Mouse (Mus musculus) MEL (cell line): ENCODE results near the gene Hgd. TPM values are rescaled to one million over a fixed set of nuclear protein-coding genes. Genes with fewer than 3 reads are reported as not detected.

Experiments
- DNase-seq: peaks from one replicate; pipeline ENCODE4 v3.0.0; 2011; ENCODE audit warnings: low read depth, low spot score
- H3K27ac ChIP-seq: 2 replicates; pipeline ENCODE4 v1.5.1; 2012; ENCODE audit warnings: low read depth, mild to moderate bottlenecking, control low read depth, low read length, moderate library complexity; ENCODE audit not compliant: control insufficient read depth
- H3K27me3 ChIP-seq, 2 experiments: fragments of 150-350 bp in 1 of 2; sonication (generic) in 1 of 2; 2 replicates each; pipeline ENCODE4 v1.6.1; 2012; ENCODE audit warnings: low read length in 2 of 2, mild to moderate bottlenecking in 2 of 2, improper control_type of control experiment in 1 of 2, moderate library complexity in 1 of 2; ENCODE audit not compliant: insufficient read depth in 2 of 2, control insufficient read depth in 1 of 2
- H3K36me3 ChIP-seq, 2 experiments: 2 replicates each; pipeline ENCODE4 v1.6.1; 2012 to 2014; ENCODE audit warnings: low read length in 2 of 2, improper control_type of control experiment in 1 of 2, inconsistent platforms in 1 of 2, mild to moderate bottlenecking in 1 of 2; ENCODE audit not compliant: insufficient read depth in 2 of 2, control insufficient read depth in 1 of 2
- H3K4me1 ChIP-seq, 2 experiments: fragments of 150-350 bp in 1 of 2; sonication (generic) in 1 of 2; 2 replicates each; pipeline ENCODE4 v1.6.1; 2012; ENCODE audit warnings: low read length in 2 of 2, improper control_type of control experiment in 1 of 2, mild to moderate bottlenecking in 1 of 2; ENCODE audit not compliant: insufficient read depth in 2 of 2, control insufficient read depth in 1 of 2
- H3K4me3 ChIP-seq, 2 experiments: fragments of 150-350 bp in 1 of 2; sonication (generic) in 1 of 2; 2 replicates each; pipeline ENCODE4 v1.5.1; 2012; ENCODE audit warnings: low read depth in 2 of 2, low read length in 2 of 2, mild to moderate bottlenecking in 2 of 2, moderate library complexity in 2 of 2, control low read depth in 1 of 2, improper control_type of control experiment in 1 of 2; ENCODE audit not compliant: control insufficient read depth in 1 of 2, insufficient read depth in 1 of 2
- H3K79me2 ChIP-seq: 2 replicates; pipeline ENCODE4 v1.6.1; 2012; ENCODE audit warnings: mild to moderate bottlenecking, low read length, moderate library complexity; ENCODE audit not compliant: control insufficient read depth, poor library complexity, insufficient read depth
- H3K9ac ChIP-seq: 2 replicates; pipeline ENCODE4 v1.6.1; 2012; ENCODE audit warnings: low read depth, mild to moderate bottlenecking, control low read depth, low read length, moderate library complexity; ENCODE audit not compliant: control insufficient read depth, poor library complexity, severe bottlenecking
- H3K9me3 ChIP-seq: fragments of 150-350 bp; sonication (generic); replicated peaks from 2 replicates; pipeline ENCODE4 v1.6.1; 2012; ENCODE audit warnings: mild to moderate bottlenecking, low read length, improper control_type of control experiment, moderate library complexity; ENCODE audit not compliant: insufficient read depth
- BHLHE40 ChIP-seq: IDR thresholded peaks from 2 replicates; pipeline ENCODE4 v1.6.1; 2012; ENCODE audit warnings: low read depth, mild to moderate bottlenecking, inconsistent platforms, low read length, improper control_type of control experiment, borderline replicate concordance
- E2F4 ChIP-seq: IDR thresholded peaks from 2 replicates; pipeline ENCODE4 v1.6.1; 2011; ENCODE audit warnings: low read depth, low read length, improper control_type of control experiment, borderline replicate concordance
- EP300 ChIP-seq, 2 experiments: IDR thresholded peaks; 2 replicates each; pipeline ENCODE4 v1.6.1; 2011; ENCODE audit warnings: improper control_type of control experiment in 2 of 2, low read length in 2 of 2, low read depth in 1 of 2, mild to moderate bottlenecking in 1 of 2
- ETS1 ChIP-seq: IDR thresholded peaks from 2 replicates; pipeline ENCODE4 v1.6.1; 2012; ENCODE audit warnings: low read depth, mild to moderate bottlenecking, inconsistent platforms, low read length, improper control_type of control experiment, moderate library complexity
- GABPA ChIP-seq: IDR thresholded peaks from 2 replicates; pipeline ENCODE4 v1.6.1; 2012; ENCODE audit warnings: low read depth, mild to moderate bottlenecking, inconsistent platforms, low read length, improper control_type of control experiment, moderate library complexity
- GATA1 ChIP-seq: IDR thresholded peaks from 2 replicates; pipeline ENCODE4 v1.6.1; 2011; ENCODE audit warnings: low read depth, low read length, improper control_type of control experiment
- HCFC1 ChIP-seq: IDR thresholded peaks from 2 replicates; pipeline ENCODE4 v1.6.1; 2012; ENCODE audit warnings: low read depth, mild to moderate bottlenecking, inconsistent platforms, low read length, improper control_type of control experiment, moderate library complexity
- JUND ChIP-seq: IDR thresholded peaks from 2 replicates; pipeline ENCODE4 v1.6.1; 2011; ENCODE audit warnings: low read depth, mild to moderate bottlenecking, improper control_type of control experiment, low read length
- KAT2A ChIP-seq: conservative IDR thresholded peaks from 2 replicates; pipeline ENCODE4 v1.6.1; 2012; ENCODE audit warnings: low read depth, low read length, improper control_type of control experiment, inconsistent platforms
- MAFK ChIP-seq: IDR thresholded peaks from 2 replicates; pipeline ENCODE4 v1.6.1; 2011; ENCODE audit warnings: low read depth, mild to moderate bottlenecking, low read length, improper control_type of control experiment, borderline replicate concordance
- MXI1 ChIP-seq: IDR thresholded peaks from 2 replicates; pipeline ENCODE4 v1.6.1; 2011; ENCODE audit warnings: mild to moderate bottlenecking, low read depth, low read length, improper control_type of control experiment
- NELFE ChIP-seq: IDR thresholded peaks from 2 replicates; pipeline ENCODE4 v1.6.1; 2011; ENCODE audit warnings: low read depth, low read length, improper control_type of control experiment
- NRF1 ChIP-seq: IDR thresholded peaks from 2 replicates; pipeline ENCODE4 v1.6.1; 2014; ENCODE audit warnings: low read depth, mild to moderate bottlenecking, inconsistent platforms, low read length, improper control_type of control experiment, moderate library complexity; ENCODE audit not compliant: poor library complexity, insufficient read depth, severe bottlenecking
- POLR2AphosphoS2 ChIP-seq: IDR thresholded peaks from 2 replicates; pipeline ENCODE4 v1.6.1; 2011; ENCODE audit warnings: low read length, improper control_type of control experiment
- RAD21 ChIP-seq: IDR thresholded peaks from 2 replicates; pipeline ENCODE4 v1.6.1; 2011; ENCODE audit warnings: mild to moderate bottlenecking, low read depth, low read length, improper control_type of control experiment
- RCOR1 ChIP-seq: IDR thresholded peaks from 2 replicates; pipeline ENCODE4 v1.6.1; 2012; ENCODE audit warnings: low read depth, mild to moderate bottlenecking, inconsistent platforms, low read length, improper control_type of control experiment
- TAL1 ChIP-seq: IDR thresholded peaks from 2 replicates; pipeline ENCODE4 v1.6.1; 2012; ENCODE audit warnings: mild to moderate bottlenecking, inconsistent platforms, low read length, moderate library complexity, mixed read lengths
- TBP ChIP-seq: IDR thresholded peaks from 2 replicates; pipeline ENCODE4 v1.8.0; 2011; ENCODE audit warnings: low read depth, low read length, improper control_type of control experiment
- UBTF ChIP-seq: IDR thresholded peaks from 2 replicates; pipeline ENCODE4 v1.6.1; 2012; ENCODE audit warnings: low read depth, mild to moderate bottlenecking, inconsistent platforms, low read length, improper control_type of control experiment, moderate library complexity, borderline replicate concordance; ENCODE audit not compliant: insufficient read depth
- USF1 ChIP-seq: IDR thresholded peaks from 2 replicates; pipeline ENCODE4 v1.6.1; 2014; ENCODE audit warnings: low read depth, mild to moderate bottlenecking, inconsistent platforms, low read length, improper control_type of control experiment, moderate library complexity
- USF2 ChIP-seq, 2 experiments: IDR thresholded peaks; 2 replicates each; pipeline ENCODE4 v1.6.1; 2011 to 2012; ENCODE audit warnings: improper control_type of control experiment in 2 of 2, low read length in 2 of 2, borderline replicate concordance in 1 of 2, inconsistent platforms in 1 of 2, low read depth in 1 of 2, mild to moderate bottlenecking in 1 of 2; ENCODE audit not compliant: insufficient read depth in 1 of 2
- ZC3H11A ChIP-seq: IDR thresholded peaks from 2 replicates; pipeline ENCODE4 v1.6.1; 2012; ENCODE audit warnings: low read depth, mild to moderate bottlenecking, inconsistent platforms, low read length, improper control_type of control experiment
- ZKSCAN1 ChIP-seq: IDR thresholded peaks from 2 replicates; pipeline ENCODE4 v1.6.1; 2012; ENCODE audit warnings: low read depth, mild to moderate bottlenecking, inconsistent platforms, low read length, improper control_type of control experiment, moderate library complexity
- ZNF384 ChIP-seq: IDR thresholded peaks from 2 replicates; pipeline ENCODE4 v1.6.1; 2012; ENCODE audit warnings: low read depth, mild to moderate bottlenecking, inconsistent platforms, low read length, improper control_type of control experiment
- polyA plus RNA-seq, 2 experiments: library from polyadenylated mRNA; stranded (reverse) in 1 of 2; unstranded in 1 of 2; fragments of >175 nt in 1 of 2; fragments of >200 nt in 1 of 2; gene quantifications; 2 replicates each; pipeline versions ENCODE4 v1.2.1 to v1.2.4; 2012; ENCODE audit warnings: low replicate concordance in 2 of 2, low read depth in 1 of 2; ENCODE audit not compliant: insufficient read length in 2 of 2, insufficient read depth in 1 of 2, missing spikeins in 1 of 2
- total RNA-seq: library from RNA; depleted of rRNA; stranded (reverse); fragments of 300-350 nt; gene quantifications from 2 replicates; pipeline ENCODE4 v1.2.3, GENCODE M21; 2012; rRNA removed

The Hgd gene
- not detected in 2 replicates for total RNA-seq
- polyA plus RNA-seq: not detected

DNA sequence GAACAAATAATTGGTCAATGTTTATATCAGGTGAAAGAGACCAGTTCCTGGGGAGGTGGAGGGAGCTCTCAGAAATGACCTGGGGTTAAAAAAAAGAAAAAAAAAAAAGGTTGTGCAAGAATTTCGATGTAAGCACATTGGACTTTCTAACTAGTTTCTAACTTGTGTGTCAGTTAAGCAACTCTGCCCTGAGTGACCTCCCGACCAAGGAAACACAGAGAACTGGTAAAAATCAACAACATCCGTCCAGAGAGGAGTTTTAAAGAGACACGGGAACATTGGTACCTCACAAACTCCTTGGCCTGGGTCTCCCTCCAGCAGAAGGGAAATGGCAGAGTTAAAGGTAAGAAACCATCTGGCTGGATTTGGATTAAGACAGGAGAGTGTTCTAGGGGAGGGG, at the start of gene Hgd:
Hgd (plus strand) TSS at position 160 of the 400 bp plus-strand sequence.
- H3K9me3 ChIP-seq: no peaks in the 10 kb centered on the region
- H3K4me1 ChIP-seq: no peaks in the 10 kb centered on the region
- no peaks in the 10 kb centered on the region for H3K36me3 ChIP-seq
- no peak within 1 kb of the TSS for H3K27ac ChIP-seq
- DNase-seq: no peak
- H3K27me3 ChIP-seq: no peaks in the 10 kb centered on the region
- H3K4me3 ChIP-seq: no peak within 1 kb of the TSS
- no peaks in the 10 kb centered on the region for H3K79me2 ChIP-seq
- no peak for TF ChIP-seq USF2 (IDR thresholded peaks at IDR 0.05; ENCODE audit: borderline replicate concordance in 1 of 2, insufficient read depth in 1 of 2, low read depth in 1 of 2, low read length in 2 of 2)
- no peak for TF ChIP-seq TBP
- TF ChIP-seq MAFK: no peak
- TF ChIP-seq E2F4: no peak
- TF ChIP-seq GABPA: no peak
- TF ChIP-seq JUND: no peak
- no peak for TF ChIP-seq ZNF384
- TF ChIP-seq USF1: no peak
- TF ChIP-seq TAL1: no peak
- no peak for TF ChIP-seq ZC3H11A
- TF ChIP-seq, all 39 proteins: peak for 0
- H3K9ac ChIP-seq: no peak within 1 kb of the TSS

- Histone ChIP-seq H3K4me3 (no peak overlapping the region), H3K4me1 (peaks cover 8 to 16% of the 10 kb centered on the region in 2 experiments), H3K79me2 (peaks cover 46% of the 10 kb centered on the region), H3K9me3 (no peaks in the 10 kb centered on the region), H3K27ac (no peak overlapping the region), H3K36me3 (peaks cover 21 to 29% of the 10 kb centered on the region in 2 experiments), H3K27me3 (no peaks in the 10 kb centered on the region), H3K9ac (no peak overlapping the region)
- no peak for TF ChIP-seq NRF1
- TF ChIP-seq ZC3H11A: no peak
- no peak for TF ChIP-seq HCFC1
- TF ChIP-seq RAD21: no peak
- DNase-seq: no peak
These were observed 49.8 kb upstream of the Hgd start for GRCm38 (mm10) chr16:37530170-37530569.

GRCm38 (mm10) chr16:37532046-37532445, 47.9 kb upstream of the Hgd start:
- no peak for DNase-seq
- Histone ChIP-seq H3K27me3 (no peaks in the 10 kb centered on the region), H3K9ac (no peak overlapping the region), H3K27ac (no peak overlapping the region), H3K4me3 (no peak overlapping the region), H3K36me3 (peaks cover 14 to 34% of the 10 kb centered on the region in 2 experiments), H3K4me1 (peaks cover 8 to 20% of the 10 kb centered on the region in 2 experiments), H3K79me2 (peaks cover 48% of the 10 kb centered on the region), H3K9me3 (no peaks in the 10 kb centered on the region)
- TF ChIP-seq USF1 (no peak), USF2 (IDR thresholded peaks at IDR 0.05; ENCODE audit: borderline replicate concordance in 1 of 2, insufficient read depth in 1 of 2, low read depth in 1 of 2, low read length in 2 of 2) (no peak), GATA1 (no peak), NELFE (no peak), MXI1 (no peak), EP300 (IDR thresholded peaks at IDR 0.05; ENCODE audit: low read depth in 1 of 2, low read length in 2 of 2) (no peak), RCOR1 (no peak), MAFK (no peak), POLR2AphosphoS2 (no peak), ZC3H11A (no peak), ETS1 (no peak), UBTF (no peak), TBP (no peak), BHLHE40 (no peak), RAD21 (no peak), NRF1 (no peak), KAT2A (no peak), ZKSCAN1 (no peak)
